Mouse (Mus musculus) ES-Bruce4 (cell line): ENCODE measurements at regions not wholly inside any gene's neighbourhood (a gene's known extent, or its start where the extent isn't known, plus 50 kb on each side); places are given as distances from the start of the nearest gene placed in this dataset.

Experiments used
- CTCF ChIP-seq: IDR thresholded peaks from one replicate; pipeline ENCODE4 v1.8.1; 2011; ENCODE audit warnings: low read depth, low read length
- POLR2A ChIP-seq: IDR thresholded peaks from one replicate; pipeline ENCODE4 v1.8.1; 2011; ENCODE audit warnings: low read length; ENCODE audit not compliant: insufficient read depth

DNA sequence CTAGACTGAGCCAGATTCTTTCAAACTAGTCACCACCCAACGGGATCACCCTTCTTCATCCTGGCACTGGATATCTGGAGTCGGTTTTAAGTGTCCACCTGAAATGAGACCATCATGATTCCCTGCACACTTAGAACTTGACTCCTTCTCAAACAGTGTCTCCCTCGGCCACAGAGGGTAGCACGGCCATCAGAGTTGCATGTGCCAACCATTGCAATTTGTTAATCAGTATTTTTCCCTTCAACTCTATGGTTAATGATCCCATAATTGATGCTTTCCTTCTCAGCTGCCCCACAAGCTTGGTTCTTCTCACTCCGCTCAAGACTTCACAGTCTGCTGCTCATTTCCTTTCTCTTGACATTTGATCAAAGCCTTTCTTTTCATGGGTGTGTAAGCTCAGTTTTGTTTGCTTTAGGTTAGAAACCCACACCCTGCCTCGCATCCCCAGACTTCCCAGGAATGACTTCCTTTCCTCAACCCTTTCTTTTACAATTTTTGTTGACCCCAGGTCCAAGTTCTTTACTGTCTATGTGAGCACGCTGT, 253.0 kb upstream of the Fam19a5 start:
- TF ChIP-seq CTCF (no peak), POLR2A (no peak)
